Mouse (Mus musculus): ENCODE measurements around the gene Mapkapk5.

Mapkapk5 gene

GRCm38 (mm10) chr5:121545793-121546529, at the start of gene Mapkapk5:
Gene Mapkapk5, minus strand, starts transcription at chr5:121545905.
- peak; percentile 95 for DNase-seq (ENCODE audit: low read depth)

- peak; percentile 23 for DNase-seq (ENCODE audit: low read depth)
Observed at GRCm38 (mm10) chr5:121594714-121595313, 49.1 kb upstream of the Mapkapk5 start.

GRCm38 (mm10) chr5:121593451-121594401, 48.0 kb upstream of the Mapkapk5 start, which contains the start of gene Aldh2:
Gene Aldh2, minus strand, starts transcription at chr5:121593824.
- peak; percentile 93 for DNase-seq (ENCODE audit: low read depth)

DNA sequence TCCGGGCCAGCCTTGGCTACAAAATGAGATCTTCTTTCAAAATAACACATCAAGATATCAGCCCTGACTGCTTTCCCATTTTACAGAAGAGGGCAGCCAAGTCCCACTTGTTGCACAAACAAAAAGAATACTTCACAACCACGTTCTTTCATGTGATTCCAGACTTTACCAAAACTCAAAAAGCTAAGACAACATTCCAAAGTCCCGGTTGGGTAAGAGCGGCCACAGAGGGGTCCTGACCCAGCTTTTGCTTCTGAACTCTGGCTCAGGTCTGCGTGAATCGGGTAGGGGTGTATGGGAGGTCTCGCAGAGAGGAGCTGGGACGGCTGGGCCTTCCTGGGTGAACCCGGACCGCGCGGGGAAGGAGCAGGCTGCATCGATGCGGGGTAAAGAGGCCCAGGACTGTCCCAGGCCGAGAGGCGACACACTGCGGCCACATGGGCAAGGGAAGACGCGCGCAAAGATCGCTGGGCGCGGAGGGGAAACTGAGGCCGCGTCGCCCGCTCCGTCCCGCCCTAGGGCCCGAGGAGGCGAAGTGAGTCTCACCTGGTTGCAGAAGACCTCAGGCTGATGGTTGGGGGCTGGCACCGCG, 47.2 kb upstream of the Mapkapk5 start:
- no peak for DNase-seq (ENCODE audit: low read depth)

GRCm38 (mm10) chr5:121592064-121592815, 46.5 kb upstream of the Mapkapk5 start:
- peak; percentile 44 for DNase-seq (ENCODE audit: low read depth)

DNA sequence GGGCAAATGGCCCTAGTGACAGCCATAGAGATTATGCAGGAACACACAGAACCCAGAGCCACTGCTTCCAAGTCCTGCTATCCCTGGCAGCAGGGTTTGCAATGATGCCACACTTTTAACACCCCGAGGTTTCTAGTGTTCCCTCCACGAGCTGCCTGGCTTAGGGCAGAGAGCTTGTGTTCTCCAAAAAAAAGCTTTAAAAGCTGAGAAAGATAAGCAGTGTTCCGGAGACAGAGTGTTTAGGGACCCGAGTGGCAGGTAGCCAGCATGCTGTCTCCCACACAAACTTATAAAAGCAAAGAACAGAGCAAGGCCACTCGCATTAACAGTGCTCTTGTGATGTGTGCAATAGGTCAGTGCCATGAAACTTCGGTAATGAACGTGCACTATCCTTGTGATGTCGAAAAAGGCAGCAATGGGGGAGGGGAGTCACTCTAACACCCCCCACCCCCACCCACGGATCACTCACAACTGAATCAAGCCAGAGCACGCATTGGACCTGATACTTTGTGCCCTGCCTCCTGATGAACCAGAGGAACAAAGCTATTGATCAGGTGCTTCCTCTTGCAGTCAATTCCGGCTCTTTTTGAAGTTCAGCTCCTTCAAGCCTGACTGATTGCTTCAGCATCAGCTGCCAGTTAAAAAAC, 45.8 kb upstream of the Mapkapk5 start:
- no peak for DNase-seq (ENCODE audit: low read depth)

- DNase-seq (ENCODE audit: low read depth), result no peak
Observed at GRCm38 (mm10) chr5:121589928-121590327, 44.2 kb upstream of the Mapkapk5 start.

DNA sequence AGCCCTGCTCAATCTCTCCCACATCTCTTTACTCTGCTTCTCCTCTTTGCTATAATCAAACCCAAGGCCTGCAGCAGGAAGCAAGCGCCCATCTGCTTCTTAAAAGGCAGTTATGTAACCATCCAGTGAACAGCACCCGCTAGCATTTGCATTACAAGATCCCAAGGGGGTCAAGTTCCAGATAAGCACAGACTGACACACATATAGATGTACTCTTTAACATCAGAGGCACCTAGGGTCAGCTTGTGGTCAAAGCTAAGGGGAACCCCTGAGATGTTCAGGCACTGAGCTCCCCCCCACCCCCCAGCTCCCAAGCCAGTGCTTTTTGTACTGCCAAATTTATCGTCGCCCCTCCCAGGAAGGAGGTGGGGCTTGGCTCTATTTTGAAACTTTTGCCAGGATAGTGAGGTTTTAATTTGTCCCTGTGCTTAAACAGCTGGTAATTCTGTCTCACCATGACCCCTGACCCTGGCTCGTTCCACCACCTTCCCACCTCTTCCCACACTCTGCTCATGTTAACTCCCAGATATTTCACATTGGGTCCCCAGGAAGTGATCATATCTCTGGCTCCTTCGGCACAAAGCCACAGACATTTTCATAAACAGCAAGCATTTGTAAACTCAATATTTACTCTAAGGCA, 40.8 kb upstream of the Mapkapk5 start:
- peak; percentile 84 for DNase-seq (ENCODE audit: low read depth)

DNA sequence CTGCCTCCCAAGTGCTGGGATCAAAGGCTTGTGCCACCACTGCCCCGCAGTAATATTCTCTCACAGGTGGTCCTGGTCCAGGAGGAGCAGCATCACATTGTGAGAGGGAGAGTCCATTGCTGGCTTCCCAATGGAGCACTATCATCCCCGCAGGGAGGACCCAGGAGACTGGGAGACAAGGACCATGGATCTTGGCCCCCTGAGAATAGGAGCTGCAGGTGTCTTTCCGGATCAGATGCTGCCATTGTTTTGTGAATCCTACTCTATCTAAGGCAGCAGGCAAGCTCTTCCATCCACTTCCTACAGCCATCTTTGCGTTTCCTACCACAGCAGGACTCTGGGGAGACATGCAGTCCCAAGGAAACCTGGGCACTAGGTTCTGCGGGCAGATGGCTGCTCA, 40.0 kb upstream of the Mapkapk5 start:
- DNase-seq (ENCODE audit: low read depth), result no peak

DNA sequence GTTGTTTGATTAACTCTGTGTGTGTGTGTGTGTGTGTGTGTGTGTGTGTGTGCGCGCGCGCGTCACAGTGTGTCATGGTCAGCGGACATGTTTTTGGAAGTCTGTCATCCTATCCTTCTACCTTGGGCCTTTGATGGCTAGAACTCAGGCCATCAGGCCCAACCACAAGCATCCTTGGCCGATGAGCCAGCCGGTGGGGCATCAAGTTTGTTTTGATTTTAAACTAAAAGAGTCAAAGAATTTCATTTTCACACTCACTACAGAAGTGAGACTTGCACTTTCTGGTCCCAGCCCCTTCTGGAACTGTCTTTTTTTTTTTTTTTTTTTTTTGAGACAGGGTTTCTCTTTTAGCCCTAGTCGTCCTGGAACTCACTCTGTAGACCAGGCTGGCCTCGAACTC, 39.3 kb upstream of the Mapkapk5 start:
- peak; percentile 33 for DNase-seq (ENCODE audit: low read depth)

- peak; percentile 99 for DNase-seq (ENCODE audit: low read depth)
Observed at GRCm38 (mm10) chr5:121583765-121584501, 38.2 kb upstream of the Mapkapk5 start.

DNA sequence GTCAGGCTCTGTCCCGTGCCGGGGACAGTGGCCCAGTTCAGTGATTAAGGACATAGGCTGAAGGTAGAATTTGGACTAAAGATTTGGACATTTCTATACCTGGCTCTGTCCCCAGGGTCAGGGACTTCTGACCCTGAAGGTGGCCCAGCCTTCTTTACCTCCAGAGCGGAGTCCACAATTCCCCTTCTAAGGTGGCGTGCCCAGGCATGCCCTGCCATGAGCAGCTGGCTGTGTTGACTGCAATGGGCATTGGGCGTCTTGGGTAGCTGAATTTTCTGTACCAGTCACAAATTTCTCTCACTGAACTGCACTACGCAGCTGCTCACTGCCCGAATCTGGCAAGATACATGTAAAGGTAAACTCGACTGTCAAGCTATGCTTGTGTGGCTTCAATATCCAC, 36.2 kb upstream of the Mapkapk5 start:
- DNase-seq (ENCODE audit: low read depth), result no peak

DNA sequence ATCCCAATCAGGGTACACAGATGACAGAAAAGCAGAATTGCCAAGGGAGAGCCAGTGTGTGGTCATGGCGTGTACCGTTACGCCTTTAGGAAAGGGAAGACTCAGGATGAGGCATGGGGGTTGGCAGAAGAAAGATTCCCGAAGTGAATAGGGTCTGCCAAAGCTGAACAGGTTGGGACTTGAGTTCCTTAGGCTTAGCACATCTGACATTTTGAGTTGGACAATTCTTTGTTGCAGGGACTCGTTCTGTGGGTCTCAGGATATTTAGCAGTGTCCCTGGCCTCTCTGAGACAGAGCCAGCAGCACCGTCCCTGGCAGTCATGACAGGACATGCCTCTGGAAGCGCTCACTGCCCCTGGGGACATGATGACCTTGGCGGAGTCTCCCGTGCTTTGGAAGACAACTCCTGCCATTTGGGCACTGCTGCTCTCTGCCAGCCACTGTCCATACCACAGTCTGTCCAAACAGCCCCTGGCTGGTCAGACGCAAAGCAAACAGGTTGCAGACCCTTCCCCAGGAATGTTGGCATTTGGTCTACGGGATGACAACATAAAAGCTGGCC, 31.3 kb upstream of the Mapkapk5 start:
- no peak for DNase-seq (ENCODE audit: low read depth)

GRCm38 (mm10) chr5:121575867-121576266, 30.2 kb upstream of the Mapkapk5 start:
- DNase-seq (ENCODE audit: low read depth), result no peak

DNA sequence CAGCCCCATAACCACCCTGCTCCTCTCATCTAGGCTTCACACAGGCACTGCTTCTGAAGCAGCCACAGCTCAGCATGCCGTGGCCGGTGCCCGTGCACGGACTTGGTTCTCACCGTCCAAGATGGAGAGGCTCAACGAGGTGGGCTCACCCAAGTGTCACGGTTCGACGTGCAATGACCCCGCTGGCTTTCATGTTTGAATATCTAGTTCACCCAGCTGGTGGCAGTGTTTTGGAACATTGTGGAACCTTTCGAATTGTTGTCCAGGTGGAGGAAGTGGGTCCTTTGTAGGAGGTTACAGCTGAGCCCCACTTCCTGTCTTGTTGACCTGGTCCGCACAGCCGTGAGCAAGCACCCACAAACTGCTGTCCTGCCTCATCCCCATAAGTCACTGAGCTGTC, 28.4 kb upstream of the Mapkapk5 start:
- DNase-seq (ENCODE audit: low read depth), result no peak

- DNase-seq (ENCODE audit: low read depth), result no peak
Observed at GRCm38 (mm10) chr5:121570787-121571186, 25.1 kb upstream of the Mapkapk5 start.

- DNase-seq (ENCODE audit: low read depth), result no peak
Observed at GRCm38 (mm10) chr5:121569881-121570420, 24.2 kb upstream of the Mapkapk5 start.

GRCm38 (mm10) chr5:121566035-121566681, 20.5 kb upstream of the Mapkapk5 start:
- DNase-seq (ENCODE audit: low read depth), result no peak
